Mouse (Mus musculus): Measurements from ENCODE around the gene Higd1a.

DNA sequence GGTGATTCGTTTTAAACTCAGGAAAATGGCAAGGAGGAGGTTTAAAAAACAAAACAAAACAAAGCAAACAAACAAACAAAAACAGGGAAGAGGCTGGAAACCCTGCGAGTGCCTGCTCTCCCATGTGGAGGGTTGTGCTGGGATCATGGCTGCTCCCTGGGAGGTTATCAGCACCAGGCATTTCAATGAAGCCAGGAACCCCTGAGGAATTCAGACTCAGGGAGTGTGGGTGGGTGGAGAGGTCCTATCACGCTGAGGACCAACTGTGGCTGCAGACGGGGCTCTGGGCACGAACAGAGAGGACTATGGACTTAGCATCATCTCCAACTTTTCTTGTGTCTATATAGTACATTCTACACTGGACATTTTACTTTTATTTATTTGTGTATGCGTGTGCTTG lies 41.1 kb upstream of the Higd1a start:
- TF ChIP-seq CTCF (IDR thresholded peaks at IDR 0.05; ENCODE audit: low read depth) (no peak), EP300 (IDR thresholded peaks at IDR 0.05; ENCODE audit: low read depth) (no peak)
